Mouse (Mus musculus) hindbrain, embryonic 11.5 days (tissue): ENCODE results near the gene Vopp1. TPM values are rescaled to one million over a fixed set of nuclear protein-coding genes. Genes with fewer than 3 reads are reported as not detected.
"Not testable (repeated sequence)": the region's sequence is repeated elsewhere in the genome, so short reads cannot be mapped to it uniquely, and the experiment has no call there.

Experiments used
- ATAC-seq: fragments of 200-750 bp; cut with Nextera tagmentation; 2 replicates; pipeline ENCODE4 v1.8.0; 2017; ENCODE audit warnings: mild to moderate bottlenecking, moderate TSS enrichment, moderate library complexity; ENCODE audit not compliant: low FRiP score
- DNase-seq: peaks from one replicate; pipeline ENCODE4 v3.0.0-alpha.2; 2015; ENCODE audit warnings: low spot score
- H3K27ac ChIP-seq: fragments of 300-500 bp; sonication (generic); 2 replicates; pipeline ENCODE4 v1.5.1; 2014; ENCODE audit warnings: mild to moderate bottlenecking, low read depth, low read length
- H3K27me3 ChIP-seq: fragments of 300-500 bp; sonication (generic); 2 replicates; pipeline ENCODE4 v1.6.1; 2014; ENCODE audit warnings: mild to moderate bottlenecking, low read length, moderate library complexity, mixed read lengths; ENCODE audit not compliant: control insufficient read depth, insufficient read depth
- H3K36me3 ChIP-seq: fragments of 300-500 bp; sonication (generic); 2 replicates; pipeline ENCODE4 v1.6.1; 2014; ENCODE audit warnings: mild to moderate bottlenecking, low read length, moderate library complexity, mixed read lengths; ENCODE audit not compliant: control insufficient read depth, insufficient read depth
- H3K4me1 ChIP-seq: fragments of 300-500 bp; sonication (generic); replicated peaks from 2 replicates; pipeline ENCODE4 v1.6.1; 2014; ENCODE audit warnings: low read length, mixed read lengths; ENCODE audit not compliant: control insufficient read depth, insufficient read depth
- H3K4me2 ChIP-seq: fragments of 300-500 bp; sonication (generic); replicated peaks from 2 replicates; pipeline ENCODE4 v1.6.1; 2014; ENCODE audit warnings: mild to moderate bottlenecking, low read depth, low read length
- H3K4me3 ChIP-seq: fragments of 300-500 bp; sonication (generic); 2 replicates; pipeline ENCODE4 v1.5.1; 2014; ENCODE audit warnings: low read depth, low read length
- H3K9ac ChIP-seq: fragments of 300-500 bp; sonication (generic); 2 replicates; pipeline ENCODE4 v1.6.1; 2014; ENCODE audit warnings: low read depth, low read length
- H3K9me3 ChIP-seq: fragments of 300-500 bp; sonication (generic); 2 replicates; pipeline ENCODE4 v1.6.1; 2016; ENCODE audit warnings: low read length; ENCODE audit not compliant: control insufficient read depth
- WGBS: fragments of 180-500 bp; shearing (Covaris S2); extraction: QIAGEN DNeasy Blood & Tissue Kit; methylation state at CpG from one replicate; pipeline ENCODE4 v1.1.7; 2014; 5-methylcytosine and 5-hydroxymethylcytosine counted together
- polyA plus RNA-seq: library from polyadenylated mRNA; unstranded; fragments of >200 nt; fragmentation: Nextera tagmentation; extraction: Ambion mirVana; gene quantifications from 2 replicates; pipeline ENCODE4 v1.2.1, GENCODE M21; 2014

Gene Vopp1
- polyA plus RNA-seq, 1 experiment from 2014 or later = 44.3 TPM

- not testable (repeated sequence) for H3K4me2 ChIP-seq, H3K9me3 ChIP-seq, ATAC-seq, H3K4me3 ChIP-seq, DNase-seq, H3K4me1 ChIP-seq, H3K27ac ChIP-seq, H3K36me3 ChIP-seq, H3K27me3 ChIP-seq, H3K9ac ChIP-seq
- 82% methylated on average over 9 of the region's 9 CpGs for WGBS
Observed at GRCm38 (mm10) chr6:57792821-57793220, 32.1 kb downstream of the Vopp1 start.

GRCm38 (mm10) chr6:57790542-57790941 is 34.4 kb downstream of the Vopp1 start:
- Histone ChIP-seq H3K4me2 (no peak overlapping the region), H3K9ac (no peak overlapping the region), H3K27me3 (no peaks in the 10 kb centered on the region), H3K36me3 (no peaks in the 10 kb centered on the region), H3K4me1 (no peaks in the 10 kb centered on the region), H3K4me3 (no peak overlapping the region), H3K9me3 (no peaks in the 10 kb centered on the region), H3K27ac (no peak overlapping the region)
- no peak for DNase-seq
- WGBS = 89% methylated on average over 4 of the region's 4 CpGs
- ATAC-seq = no peak

GRCm38 (mm10) chr6:57787376-57787775 is 37.6 kb downstream of the Vopp1 start:
- ATAC-seq (no peak), DNase-seq (no peak)
- Histone ChIP-seq H3K27me3 (no peaks in the 10 kb centered on the region), H3K4me1 (no peaks in the 10 kb centered on the region), H3K4me3 (no peak overlapping the region), H3K36me3 (no peaks in the 10 kb centered on the region), H3K27ac (no peak overlapping the region), H3K9me3 (no peaks in the 10 kb centered on the region), H3K4me2 (no peak overlapping the region), H3K9ac (no peak overlapping the region)
- WGBS = 94% methylated on average over 6 of the region's 6 CpGs

- H3K27me3 ChIP-seq = no peaks in the 10 kb centered on the region
- no peak for DNase-seq
- H3K9me3 ChIP-seq = no peaks in the 10 kb centered on the region
- no peak overlapping the region for H3K27ac ChIP-seq
- H3K36me3 ChIP-seq = no peaks in the 10 kb centered on the region
- H3K4me1 ChIP-seq = no peaks in the 10 kb centered on the region
- no peak overlapping the region for H3K9ac ChIP-seq
- H3K4me3 ChIP-seq = no peak overlapping the region
- 100% methylated on average over 1 of the region's 1 CpGs for WGBS
- no peak for ATAC-seq
- H3K4me2 ChIP-seq = no peak overlapping the region
Observed at GRCm38 (mm10) chr6:57784251-57784650, 40.7 kb downstream of the Vopp1 start.

- DNase-seq (no peak), ATAC-seq (no peak)
- WGBS = 90% methylated on average over 1 of the region's 1 CpGs
- Histone ChIP-seq H3K4me2 (no peak overlapping the region), H3K9me3 (no peaks in the 10 kb centered on the region), H3K27me3 (no peaks in the 10 kb centered on the region), H3K4me1 (no peaks in the 10 kb centered on the region), H3K4me3 (no peak overlapping the region), H3K27ac (no peak overlapping the region), H3K9ac (no peak overlapping the region), H3K36me3 (no peaks in the 10 kb centered on the region)
Observed at GRCm38 (mm10) chr6:57782658-57783057, 42.3 kb downstream of the Vopp1 start.

GRCm38 (mm10) chr6:57780359-57780758 is 44.6 kb downstream of the Vopp1 start:
- Histone ChIP-seq H3K36me3 (no peaks in the 10 kb centered on the region), H3K27ac (no peak overlapping the region), H3K9ac (no peak overlapping the region), H3K9me3 (no peaks in the 10 kb centered on the region), H3K4me2 (no peak overlapping the region), H3K4me3 (no peak overlapping the region), H3K4me1 (no peaks in the 10 kb centered on the region), H3K27me3 (no peaks in the 10 kb centered on the region)
- ATAC-seq (no peak), DNase-seq (no peak)
- WGBS = 89% methylated on average over 3 of the region's 3 CpGs

GRCm38 (mm10) chr6:57773792-57774191 is 51.2 kb downstream of the Vopp1 start:
- H3K4me3 ChIP-seq = no peak overlapping the region
- ATAC-seq (no peak), DNase-seq (no peak)
- H3K4me1 ChIP-seq = no peaks in the 10 kb centered on the region
- no peaks in the 10 kb centered on the region for H3K27me3 ChIP-seq
- peaks cover 4% of the 10 kb centered on the region; the same call in 1 of the 2 replicates for H3K36me3 ChIP-seq
- H3K9ac ChIP-seq = no peak overlapping the region
- H3K27ac ChIP-seq = no peak overlapping the region
- 93% methylated on average over 1 of the region's 1 CpGs for WGBS
- no peaks in the 10 kb centered on the region for H3K9me3 ChIP-seq
- H3K4me2 ChIP-seq = no peak overlapping the region

GRCm38 (mm10) chr6:57770467-57771190 is 54.3 kb downstream of the Vopp1 start:
- ATAC-seq = no peak
- H3K4me3 ChIP-seq = no peak overlapping the region
- peaks cover 4% of the 10 kb centered on the region; the same call in 1 of the 2 replicates for H3K36me3 ChIP-seq
- H3K27me3 ChIP-seq = no peaks in the 10 kb centered on the region
- no peak overlapping the region for H3K9ac ChIP-seq
- no peaks in the 10 kb centered on the region for H3K4me1 ChIP-seq
- 94% methylated on average over 1 of the region's 1 CpGs for WGBS
- no peaks in the 10 kb centered on the region for H3K9me3 ChIP-seq
- no peak for DNase-seq
- H3K4me2 ChIP-seq = no peak overlapping the region
- H3K27ac ChIP-seq = no peak overlapping the region

GRCm38 (mm10) chr6:57768948-57769525 is 55.9 kb downstream of the Vopp1 start:
- no peak overlapping the region for H3K4me3 ChIP-seq
- no peaks in the 10 kb centered on the region for H3K27me3 ChIP-seq
- ATAC-seq (no peak), DNase-seq (no peak)
- no peak overlapping the region for H3K4me2 ChIP-seq
- no peak overlapping the region for H3K27ac ChIP-seq
- 93% methylated on average over 7 of the region's 7 CpGs for WGBS
- no peak overlapping the region for H3K9ac ChIP-seq
- H3K36me3 ChIP-seq = no peaks in the 10 kb centered on the region
- no peaks in the 10 kb centered on the region for H3K9me3 ChIP-seq
- H3K4me1 ChIP-seq = no peaks in the 10 kb centered on the region
